Mouse (Mus musculus): ENCODE results near the gene Adgrg1.

- TF ChIP-seq CTCF (IDR thresholded peaks at IDR 0.05) (no peak), POLR2A (IDR thresholded peaks at IDR 0.05; ENCODE audit: insufficient read depth, low read depth, low read length) (no peak), EP300 (IDR thresholded peaks at IDR 0.05; ENCODE audit: insufficient read depth, low read depth, low read length) (no peak)
These were observed 39.4 kb upstream of the Adgrg1 start for GRCm38 (mm10) chr8:94935172-94935571.
